Mouse (Mus musculus): ENCODE measurements around the gene BC049352. TPM values are rescaled to one million over a fixed set of nuclear protein-coding genes. Genes with fewer than 3 reads are reported as not detected.

Gene BC049352
- polyA plus RNA-seq, 1 experiment, result 8.6 TPM

DNA sequence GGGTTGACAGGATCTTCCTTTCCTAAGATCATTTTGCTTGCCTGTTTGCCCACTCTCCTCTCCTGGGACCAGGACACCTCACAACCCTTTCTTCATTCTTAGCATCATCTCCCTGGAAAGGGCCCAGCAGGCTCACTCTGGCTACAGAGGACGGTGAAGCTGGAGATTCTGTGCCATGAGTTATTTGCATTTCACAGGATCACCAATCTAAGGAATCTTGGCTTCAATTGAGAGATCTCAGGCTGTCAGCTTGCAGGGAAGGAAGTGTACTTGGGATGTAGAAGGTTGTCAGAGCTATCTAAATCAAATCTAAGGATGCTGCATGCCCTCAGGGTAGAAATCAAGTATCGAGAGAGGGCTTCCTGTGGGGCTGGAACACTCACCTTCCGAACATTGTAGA is 8.3 kb upstream of the BC049352 start:
- no peak overlapping the region for H3K27ac ChIP-seq (replicated peaks; ENCODE audit: low read depth, low read length)
- H3K4me3 ChIP-seq (ENCODE audit: insufficient read depth, low read depth, low read length), result no peak overlapping the region
- no peaks in the 10 kb centered on the region for H3K4me1 ChIP-seq (ENCODE audit: control insufficient read depth, insufficient read depth, insufficient read length, low read length)

DNA sequence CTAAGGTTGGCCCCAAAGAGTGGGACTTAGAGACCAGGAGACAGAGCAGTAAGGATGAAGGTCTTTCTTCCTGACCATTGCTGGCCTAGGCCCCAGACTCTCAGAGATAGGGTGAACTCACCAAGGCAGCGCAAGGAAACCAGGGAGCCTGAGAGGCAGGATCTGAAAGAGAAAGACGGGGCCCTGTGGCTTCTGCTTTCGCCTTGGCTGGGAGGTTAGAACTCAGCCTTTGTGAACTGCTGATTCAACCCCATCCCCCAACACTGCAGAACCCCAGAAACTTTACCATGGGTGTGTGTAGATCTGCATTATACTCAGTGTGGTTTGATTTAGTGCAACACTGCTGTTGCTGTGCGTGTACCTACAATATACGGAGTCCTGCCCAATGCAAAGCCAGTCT is 2.5 kb upstream of the BC049352 start:
- H3K4me3 ChIP-seq (ENCODE audit: insufficient read depth, low read depth, low read length), result no peak overlapping the region
- peaks cover 4% of the 10 kb centered on the region; the same call in 1 of the 2 replicates for H3K4me1 ChIP-seq (ENCODE audit: control insufficient read depth, insufficient read depth, insufficient read length, low read length)
- no peak overlapping the region for H3K27ac ChIP-seq (replicated peaks; ENCODE audit: low read depth, low read length)

DNA sequence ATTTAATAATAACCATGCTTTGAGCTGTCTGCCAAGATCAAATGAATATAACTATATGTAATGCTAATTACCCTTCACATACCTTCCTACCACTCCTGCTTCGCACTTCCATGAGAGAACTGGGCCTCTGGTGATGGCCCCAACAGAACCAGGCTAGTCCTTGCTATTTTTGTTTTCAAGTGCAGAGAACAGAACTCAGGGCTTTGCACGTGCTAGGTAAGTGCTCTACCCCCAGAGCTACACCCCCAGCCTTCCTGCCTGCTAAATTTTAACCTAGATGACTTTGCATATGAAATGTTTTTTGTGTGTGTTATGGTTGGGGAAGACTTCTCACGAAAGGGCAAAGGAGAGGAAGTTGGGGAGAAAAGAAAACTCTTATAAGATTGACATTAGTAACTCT is 714 bp downstream of the BC049352 start:
- Histone ChIP-seq H3K27ac (replicated peaks; ENCODE audit: low read depth, low read length) (no peak overlapping the region), H3K4me1 (ENCODE audit: control insufficient read depth, insufficient read depth, insufficient read length, low read length) (peaks cover 4% of the 10 kb centered on the region; the same call in 1 of the 2 replicates)

DNA sequence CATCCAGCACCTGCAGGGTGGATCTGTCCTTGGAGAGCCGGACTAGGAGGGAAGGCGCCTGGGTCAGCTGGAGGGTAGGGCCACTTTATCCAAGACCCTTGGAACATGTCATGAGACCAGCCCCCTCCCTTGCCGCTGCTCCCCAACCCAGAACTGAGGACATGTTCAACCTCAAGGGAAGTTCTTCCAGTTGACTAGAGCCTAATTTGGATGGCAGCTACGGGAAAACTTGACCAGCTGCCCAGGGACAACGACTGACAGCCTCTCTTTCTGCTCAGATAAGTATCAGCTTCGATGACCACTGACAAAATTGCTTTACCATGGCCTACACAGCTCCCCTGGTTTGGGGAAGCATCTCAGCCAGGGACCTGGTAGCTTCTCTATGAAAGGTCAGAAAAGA is 1.5 kb downstream of the BC049352 start:
- Histone ChIP-seq H3K4me1 (ENCODE audit: control insufficient read depth, insufficient read depth, insufficient read length, low read length) (peaks cover 4% of the 10 kb centered on the region; the same call in 1 of the 2 replicates), H3K4me3 (ENCODE audit: insufficient read depth, low read depth, low read length) (no peak overlapping the region), H3K27ac (replicated peaks; ENCODE audit: low read depth, low read length) (no peak overlapping the region)

More for the DNA sequence above, 714 bp downstream of the BC049352 start:
- H3K4me3 ChIP-seq (ENCODE audit: insufficient read depth, low read depth, low read length), result no peak overlapping the region

DNA sequence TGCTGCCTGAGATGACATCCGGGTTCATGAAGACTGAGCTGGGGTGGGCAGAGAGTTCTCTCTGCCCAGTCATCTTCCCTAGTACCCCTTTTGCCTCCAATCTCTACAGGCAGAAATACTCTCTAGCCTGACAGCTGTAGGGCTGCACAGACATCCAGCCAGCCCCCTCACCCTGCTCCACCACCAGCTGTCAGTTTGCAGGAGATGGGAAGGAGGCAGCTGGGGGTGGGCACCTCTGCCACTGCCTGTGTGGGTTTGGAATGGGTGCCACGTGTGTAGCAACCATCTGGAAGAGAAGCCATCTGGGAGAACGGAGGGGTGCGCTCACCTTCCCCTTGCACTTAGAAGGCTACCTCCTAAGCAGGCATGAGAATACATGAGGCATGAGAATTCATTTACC is 3.4 kb downstream of the BC049352 start:
- Histone ChIP-seq H3K4me1 (ENCODE audit: control insufficient read depth, insufficient read depth, insufficient read length, low read length) (peaks cover 4% of the 10 kb centered on the region; the same call in 1 of the 2 replicates), H3K27ac (replicated peaks; ENCODE audit: low read depth, low read length) (no peak overlapping the region), H3K4me3 (ENCODE audit: insufficient read depth, low read depth, low read length) (no peak overlapping the region)

DNA sequence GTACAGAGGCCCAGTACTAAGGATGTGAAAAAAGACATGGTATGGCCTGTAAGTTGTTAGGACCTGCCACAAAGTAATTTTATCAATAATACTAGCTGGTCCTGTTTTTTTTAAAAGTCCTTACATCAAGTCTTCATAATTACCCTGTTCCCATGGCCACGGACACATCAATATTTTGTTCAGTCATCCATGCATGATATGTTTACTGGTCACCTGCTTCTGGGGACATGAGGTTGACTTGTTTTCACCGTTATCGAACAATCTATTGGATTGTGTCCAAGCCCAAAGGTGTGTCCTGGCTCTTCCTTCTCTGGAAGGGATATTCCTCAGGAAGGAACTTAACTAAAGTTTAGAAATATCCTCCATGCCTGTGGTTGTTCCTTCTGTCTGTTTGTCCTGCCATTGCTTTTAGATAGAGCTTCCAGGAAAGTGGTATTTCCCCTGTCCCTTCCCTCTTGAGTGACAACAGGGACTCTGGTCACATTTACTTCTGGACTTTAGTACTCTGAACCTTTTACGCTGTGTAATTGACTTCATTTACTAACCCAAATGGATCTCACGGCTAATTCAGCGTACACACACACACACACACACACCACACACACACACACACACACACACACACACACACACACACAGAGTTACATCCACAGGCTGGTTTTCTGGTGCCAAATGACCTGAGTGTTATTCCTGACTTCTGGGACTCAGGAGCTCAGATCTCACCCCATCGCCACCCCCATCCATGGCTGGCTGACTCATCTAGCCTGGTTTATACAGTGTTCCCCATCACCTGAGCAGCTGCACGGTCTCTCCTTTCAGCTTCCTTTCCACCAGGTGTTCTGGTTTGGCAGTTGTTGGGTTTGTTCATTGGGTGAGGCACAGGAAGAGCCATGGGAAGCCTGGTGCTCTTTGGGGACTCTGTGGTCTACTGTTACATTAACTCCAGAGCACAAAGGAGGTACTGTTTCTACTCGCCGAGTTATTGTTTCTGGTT is 7.1 kb downstream of the BC049352 start:
- no peaks in the 10 kb centered on the region for H3K4me1 ChIP-seq (ENCODE audit: control insufficient read depth, insufficient read depth, insufficient read length, low read length)
- H3K4me3 ChIP-seq (ENCODE audit: insufficient read depth, low read depth, low read length), result no peak overlapping the region
- no peak overlapping the region for H3K27ac ChIP-seq (replicated peaks; ENCODE audit: low read depth, low read length)

DNA sequence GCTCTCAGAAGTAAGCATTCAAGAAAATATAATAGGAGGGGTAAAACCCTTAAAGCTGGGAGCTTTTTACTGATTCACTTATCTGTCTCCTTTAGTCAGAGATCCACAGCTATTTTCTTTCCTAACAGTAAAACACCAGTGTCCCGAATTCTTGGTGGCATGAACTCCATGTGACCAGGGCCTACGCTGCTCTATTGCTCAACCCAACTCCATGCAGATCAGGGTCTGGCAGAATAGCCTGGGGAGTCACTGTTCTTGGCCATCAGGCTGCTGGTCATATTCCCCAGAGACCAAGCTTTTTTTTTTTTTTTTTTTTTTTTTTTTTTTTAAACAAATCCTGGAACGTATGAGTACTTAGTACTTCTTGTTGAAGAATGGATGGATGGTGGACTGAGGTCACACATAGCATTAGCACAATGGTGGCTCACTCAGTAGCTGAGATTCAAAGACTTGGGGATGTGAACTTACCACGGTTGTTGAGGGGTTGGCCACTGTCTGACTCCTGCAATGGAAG is 7.9 kb downstream of the BC049352 start:
- Histone ChIP-seq H3K4me1 (ENCODE audit: control insufficient read depth, insufficient read depth, insufficient read length, low read length) (no peaks in the 10 kb centered on the region), H3K27ac (replicated peaks; ENCODE audit: low read depth, low read length) (no peak overlapping the region), H3K4me3 (ENCODE audit: insufficient read depth, low read depth, low read length) (no peak overlapping the region)

DNA sequence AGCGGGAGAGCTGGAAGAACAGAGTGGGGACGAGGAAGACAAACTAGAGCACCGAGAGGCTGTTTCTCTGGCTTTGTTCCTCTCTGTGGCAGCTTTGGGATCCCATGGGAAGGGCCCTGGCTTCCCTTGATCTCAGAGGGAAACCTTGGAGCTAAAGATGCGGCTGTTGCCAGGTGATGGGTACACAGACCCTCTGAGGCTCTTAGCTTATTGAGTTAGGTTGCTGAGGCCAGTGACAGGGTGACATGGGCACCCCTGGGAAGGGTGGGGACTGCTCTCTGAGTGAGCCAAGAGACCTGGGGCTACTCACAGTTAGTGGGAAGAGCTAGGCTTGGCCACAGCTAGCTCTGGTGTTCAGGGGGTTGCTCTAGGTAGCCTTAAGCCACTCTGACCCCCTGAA is 13.7 kb downstream of the BC049352 start:
- H3K4me1 ChIP-seq (ENCODE audit: control insufficient read depth, insufficient read depth, insufficient read length, low read length), result no peaks in the 10 kb centered on the region
- H3K4me3 ChIP-seq (ENCODE audit: insufficient read depth, low read depth, low read length), result no peak overlapping the region
- H3K27ac ChIP-seq (replicated peaks; ENCODE audit: low read depth, low read length), result no peak overlapping the region

DNA sequence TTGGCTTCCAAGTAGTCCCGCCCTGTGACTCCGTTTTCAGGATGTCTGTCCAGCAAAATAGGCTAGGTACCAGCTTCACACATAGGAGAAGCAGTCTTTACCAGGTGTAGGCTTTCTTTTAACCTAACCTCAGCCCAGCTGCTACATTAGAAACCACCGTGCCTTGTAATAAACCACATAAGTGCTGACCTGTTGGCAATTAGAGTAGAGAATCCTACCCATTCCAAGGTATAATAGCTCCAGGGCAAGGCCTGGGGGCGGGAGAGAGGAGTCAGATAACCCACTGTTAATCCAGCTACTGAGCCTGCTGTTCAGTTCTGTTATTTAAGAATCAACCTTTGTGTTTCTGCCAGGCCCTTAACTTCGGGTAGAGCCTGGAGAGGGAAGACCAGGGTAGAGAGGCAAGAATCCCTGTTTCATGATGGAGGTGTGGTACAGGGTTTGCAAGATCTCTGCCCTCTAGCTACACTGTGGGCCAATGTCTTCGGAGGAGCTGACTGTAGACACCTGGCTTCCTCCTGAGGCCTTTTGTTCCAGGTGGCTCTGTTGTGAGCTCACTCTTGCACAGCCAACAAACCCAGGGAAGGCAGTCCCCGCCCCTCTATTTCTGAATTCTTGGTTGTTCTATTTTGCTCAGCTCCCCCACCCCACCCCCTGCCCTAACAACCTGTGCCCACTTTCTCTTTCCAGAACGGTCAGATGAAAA is 14.5 kb downstream of the BC049352 start:
- Histone ChIP-seq H3K4me1 (ENCODE audit: control insufficient read depth, insufficient read depth, insufficient read length, low read length) (peaks cover 3% of the 10 kb centered on the region), H3K27ac (replicated peaks; ENCODE audit: low read depth, low read length) (no peak overlapping the region), H3K4me3 (ENCODE audit: insufficient read depth, low read depth, low read length) (no peak overlapping the region)

DNA sequence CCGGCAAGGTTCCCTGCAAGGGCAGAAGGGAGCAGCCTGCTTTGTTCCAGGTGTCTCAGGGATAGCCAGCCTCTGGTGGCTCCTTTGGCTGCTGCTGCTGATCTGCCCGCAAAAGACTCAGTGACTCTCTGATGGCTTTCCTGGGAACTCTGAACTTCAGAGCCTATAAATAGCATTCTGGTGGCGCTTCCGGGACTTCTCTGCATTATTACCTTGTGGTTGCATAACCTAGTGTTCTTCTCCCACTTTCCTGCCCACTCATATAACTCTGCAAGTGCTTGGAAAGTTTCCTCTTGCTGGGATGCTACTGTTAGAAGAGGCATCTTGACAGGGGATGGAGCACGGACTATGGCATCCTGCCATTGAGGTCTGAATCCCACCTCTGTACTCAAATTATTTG is 15.7 kb downstream of the BC049352 start:
- Histone ChIP-seq H3K4me3 (ENCODE audit: insufficient read depth, low read depth, low read length) (no peak overlapping the region), H3K27ac (replicated peaks; ENCODE audit: low read depth, low read length) (no peak overlapping the region), H3K4me1 (ENCODE audit: control insufficient read depth, insufficient read depth, insufficient read length, low read length) (peaks cover 3% of the 10 kb centered on the region)

DNA sequence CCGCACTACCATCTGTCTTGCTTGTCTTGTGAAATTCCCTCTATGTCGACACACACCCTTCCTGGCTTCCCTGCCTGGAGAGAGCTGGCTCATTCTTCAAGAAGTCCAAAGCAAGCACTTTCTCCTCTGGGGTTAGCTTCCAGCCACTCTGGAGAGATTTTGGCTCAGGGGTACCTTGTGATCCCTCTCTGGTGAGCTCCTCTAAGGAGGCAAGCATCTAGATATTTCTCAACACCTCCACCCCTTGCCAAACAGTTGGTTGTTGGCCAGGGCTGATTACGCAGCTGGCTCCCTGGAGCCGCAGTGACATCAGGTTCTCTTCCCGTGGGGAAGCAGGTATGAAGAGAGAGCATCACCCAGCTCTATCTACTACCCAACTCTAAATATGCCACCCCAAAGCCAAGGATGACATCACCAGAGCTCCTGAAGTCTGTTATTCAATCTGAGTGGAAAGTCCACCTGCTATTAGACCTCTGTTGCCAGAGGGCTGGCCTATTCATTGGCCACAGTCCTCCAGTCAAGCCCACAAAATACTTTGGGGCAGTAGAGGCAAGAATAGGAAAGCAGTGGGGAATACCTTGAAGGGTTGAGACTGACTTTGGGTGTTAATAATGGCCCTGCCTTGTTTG is 19.6 kb downstream of the BC049352 start:
- Histone ChIP-seq H3K4me3 (ENCODE audit: insufficient read depth, low read depth, low read length) (no peak overlapping the region), H3K27ac (replicated peaks; ENCODE audit: low read depth, low read length) (no peak overlapping the region), H3K4me1 (ENCODE audit: control insufficient read depth, insufficient read depth, insufficient read length, low read length) (peaks cover 3% of the 10 kb centered on the region)

DNA sequence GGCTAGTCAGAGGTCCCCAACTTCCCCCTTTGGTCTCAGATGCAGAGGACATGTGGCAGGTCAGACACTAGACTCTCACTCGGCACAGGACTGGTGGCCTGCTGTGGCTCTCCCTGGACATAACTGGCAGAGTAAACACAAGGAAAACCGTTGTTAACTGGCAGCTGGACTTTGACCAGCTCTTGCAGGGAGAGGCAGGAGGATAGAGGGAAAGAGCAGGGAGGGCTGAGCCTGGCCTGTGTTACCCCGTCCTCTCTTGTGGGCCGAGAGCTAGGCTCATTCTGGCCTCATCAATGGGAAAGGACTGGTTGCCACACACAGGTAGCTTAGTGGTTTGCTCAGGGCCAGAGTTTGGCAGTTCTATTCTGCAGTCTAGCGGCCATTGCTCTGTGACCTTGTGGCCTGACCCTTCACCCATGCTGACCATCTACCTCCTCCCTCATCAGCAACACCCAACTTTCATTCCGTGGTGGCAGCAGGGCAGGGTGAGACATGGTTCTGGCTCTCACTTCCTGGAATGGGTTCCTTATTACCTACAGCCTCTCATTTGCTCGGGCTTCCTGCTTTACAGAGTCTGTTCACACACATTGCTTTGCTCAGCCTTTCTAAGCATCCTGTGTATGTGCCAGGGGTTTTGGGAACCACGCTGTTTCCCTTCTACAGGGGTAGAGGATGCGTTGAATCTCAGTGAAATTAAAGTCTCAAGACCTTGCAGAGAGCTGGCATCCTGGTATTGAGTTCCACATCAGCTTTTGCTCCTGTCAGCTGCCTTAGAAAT is 20.4 kb downstream of the BC049352 start:
- no peak overlapping the region for H3K27ac ChIP-seq (replicated peaks; ENCODE audit: low read depth, low read length)

DNA sequence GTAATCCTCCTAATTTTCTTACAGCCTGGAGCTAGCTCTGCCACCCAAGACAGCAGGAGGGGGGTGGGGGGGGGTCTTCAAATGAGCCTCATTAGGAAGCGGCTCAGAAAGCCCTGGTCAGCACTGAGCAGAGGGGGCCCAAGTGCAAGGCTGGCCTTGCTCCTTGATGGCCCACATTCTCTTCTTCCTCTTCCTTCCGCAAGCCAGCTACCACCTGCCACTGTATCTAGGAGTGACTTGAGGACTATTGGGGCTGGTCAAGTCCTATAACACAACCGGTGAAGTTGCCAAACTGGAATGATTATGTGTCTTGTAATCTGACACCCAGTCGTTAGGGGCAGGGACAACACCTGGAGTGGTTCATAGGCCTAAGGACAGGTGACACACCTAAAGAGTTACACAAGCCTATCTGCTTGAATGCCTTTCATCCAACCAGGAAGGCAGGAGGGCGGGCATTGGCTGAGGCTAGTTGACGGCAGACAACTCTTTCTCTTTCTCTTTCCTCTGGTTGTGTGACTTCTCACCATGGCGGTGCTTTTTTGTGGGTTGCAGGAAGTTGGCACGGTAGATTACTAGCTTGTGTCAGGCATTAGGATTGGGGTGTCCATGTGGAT is 22.1 kb downstream of the BC049352 start, which contains the start of gene Tmprss4:
Gene Tmprss4, minus strand, starts transcription at position 296 of the 614 bp plus-strand sequence.
- H3K27ac ChIP-seq (replicated peaks; ENCODE audit: low read depth, low read length), result no peak within 1 kb of the TSS
- peaks cover 3% of the 10 kb centered on the region for H3K4me1 ChIP-seq (ENCODE audit: control insufficient read depth, insufficient read depth, insufficient read length, low read length)
- H3K4me3 ChIP-seq (ENCODE audit: insufficient read depth, low read depth, low read length), result no peak within 1 kb of the TSS

More for the DNA sequence above, 20.4 kb downstream of the BC049352 start:
- Histone ChIP-seq H3K4me1 (ENCODE audit: control insufficient read depth, insufficient read depth, insufficient read length, low read length) (peaks cover 3% of the 10 kb centered on the region), H3K4me3 (ENCODE audit: insufficient read depth, low read depth, low read length) (no peak overlapping the region)

DNA sequence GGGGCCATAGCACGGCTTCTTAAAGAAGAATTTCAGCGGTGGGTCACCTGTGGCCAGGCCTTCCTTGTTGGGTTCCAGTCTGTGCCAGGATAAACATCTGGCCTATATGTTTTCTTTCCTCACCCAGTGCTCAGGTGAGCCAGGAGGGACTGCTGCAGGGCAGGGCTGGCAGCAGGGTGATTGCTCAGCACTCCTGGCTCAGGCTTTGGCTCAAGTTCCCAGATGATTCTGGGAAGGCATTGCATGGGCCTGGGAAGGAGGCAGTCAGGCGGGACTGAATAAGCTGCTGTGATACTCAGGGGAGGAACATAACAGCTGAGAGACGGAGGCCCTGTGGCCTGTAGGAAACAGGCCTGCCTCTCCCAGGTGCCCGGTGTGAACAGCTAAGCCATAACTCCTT is 23.3 kb downstream of the BC049352 start:
- Histone ChIP-seq H3K27ac (replicated peaks; ENCODE audit: low read depth, low read length) (no peak overlapping the region), H3K4me1 (ENCODE audit: control insufficient read depth, insufficient read depth, insufficient read length, low read length) (peaks cover 3% of the 10 kb centered on the region), H3K4me3 (ENCODE audit: insufficient read depth, low read depth, low read length) (no peak overlapping the region)
